Mouse (Mus musculus): Measurements from ENCODE around the gene Ulk1. TPM values are rescaled to one million over a fixed set of nuclear protein-coding genes. Genes with fewer than 3 reads are reported as not detected.
"Not testable (repeated sequence)": the region's sequence is repeated elsewhere in the genome, so short reads cannot be mapped to it uniquely, and the experiment has no call there.

Ulk1 gene
- polyA plus RNA-seq (2017; shearing (Covaris generic)), result 10 to 100 TPM; 10.4 to 15.7 TPM

GRCm38 (mm10) chr5:110809667-110810325 is at the start of gene Ulk1:
Gene Ulk1, minus strand, starts transcription at chr5:110810097.
- ATAC-seq, result peak; percentile 90

DNA sequence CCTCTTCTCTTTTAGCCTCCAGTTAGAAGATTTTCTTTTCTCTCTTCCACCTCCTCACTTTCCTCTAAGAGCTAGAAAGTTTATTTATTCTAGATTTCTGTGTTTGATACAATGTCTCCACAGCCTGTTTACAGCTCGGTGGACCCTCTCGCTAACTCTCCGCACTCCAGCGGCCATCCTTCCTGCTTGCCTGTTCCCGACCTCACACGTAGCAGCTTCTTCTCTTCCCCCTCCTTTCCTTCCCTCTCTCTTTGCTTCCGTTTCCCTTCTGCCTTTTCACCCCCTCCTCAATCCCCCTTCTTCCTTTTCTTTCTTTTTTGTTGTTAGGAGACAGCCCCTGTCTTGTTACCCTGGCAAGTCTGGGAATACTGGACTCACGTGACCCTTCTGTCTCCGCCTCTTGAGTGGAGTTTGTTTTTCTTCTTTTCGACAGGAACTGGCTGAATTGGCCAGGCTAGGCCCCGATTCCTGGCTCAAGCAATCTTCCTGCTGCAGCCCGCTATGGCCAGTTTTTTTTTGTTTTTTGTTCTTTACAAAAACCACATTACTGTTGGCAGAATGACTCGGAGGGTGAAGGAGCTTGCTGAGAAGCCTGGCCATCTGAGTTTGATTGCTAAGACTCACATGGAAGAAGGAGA is 49.2 kb upstream of the Ulk1 start:
- ATAC-seq, result no peak

DNA sequence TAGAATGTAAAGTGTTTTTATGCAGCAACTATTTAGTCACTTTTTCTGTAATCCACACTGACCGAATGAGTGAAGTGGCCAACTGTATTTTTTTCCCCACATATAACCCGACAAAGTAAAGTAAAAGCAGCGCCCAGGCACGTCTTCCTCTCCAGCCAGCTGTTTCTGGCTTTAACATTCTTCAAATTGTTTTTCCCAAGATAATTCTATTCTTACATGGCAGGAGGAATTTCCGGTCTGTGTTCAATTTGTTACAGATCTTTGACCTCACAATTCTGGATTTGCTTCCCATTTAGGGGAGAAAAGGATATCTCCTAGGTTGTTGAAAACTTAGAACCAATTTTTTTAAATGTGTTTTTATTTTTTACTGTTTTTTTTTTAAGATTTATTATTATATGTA is 47.2 kb upstream of the Ulk1 start:
- ATAC-seq, result no peak

DNA sequence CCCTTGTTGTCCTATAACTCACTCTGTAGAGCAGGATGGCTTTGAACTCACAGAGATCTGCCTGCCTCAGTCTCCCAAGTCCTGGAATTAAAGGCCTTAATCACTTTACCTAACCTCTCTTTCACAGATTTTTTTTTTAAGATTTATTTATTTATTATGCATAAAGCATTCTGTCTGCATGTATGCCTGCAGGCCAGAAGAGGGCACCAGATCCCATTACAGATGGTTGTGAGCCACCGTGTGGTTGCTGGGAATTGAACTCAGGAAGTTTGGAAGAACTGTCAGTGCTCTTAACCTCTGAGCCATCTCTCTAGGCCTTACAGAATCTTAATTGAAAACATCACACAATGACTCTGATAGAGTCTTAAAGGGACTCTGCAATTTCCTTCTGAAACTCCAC is 43.1 kb upstream of the Ulk1 start:
- ATAC-seq, result no peak

DNA sequence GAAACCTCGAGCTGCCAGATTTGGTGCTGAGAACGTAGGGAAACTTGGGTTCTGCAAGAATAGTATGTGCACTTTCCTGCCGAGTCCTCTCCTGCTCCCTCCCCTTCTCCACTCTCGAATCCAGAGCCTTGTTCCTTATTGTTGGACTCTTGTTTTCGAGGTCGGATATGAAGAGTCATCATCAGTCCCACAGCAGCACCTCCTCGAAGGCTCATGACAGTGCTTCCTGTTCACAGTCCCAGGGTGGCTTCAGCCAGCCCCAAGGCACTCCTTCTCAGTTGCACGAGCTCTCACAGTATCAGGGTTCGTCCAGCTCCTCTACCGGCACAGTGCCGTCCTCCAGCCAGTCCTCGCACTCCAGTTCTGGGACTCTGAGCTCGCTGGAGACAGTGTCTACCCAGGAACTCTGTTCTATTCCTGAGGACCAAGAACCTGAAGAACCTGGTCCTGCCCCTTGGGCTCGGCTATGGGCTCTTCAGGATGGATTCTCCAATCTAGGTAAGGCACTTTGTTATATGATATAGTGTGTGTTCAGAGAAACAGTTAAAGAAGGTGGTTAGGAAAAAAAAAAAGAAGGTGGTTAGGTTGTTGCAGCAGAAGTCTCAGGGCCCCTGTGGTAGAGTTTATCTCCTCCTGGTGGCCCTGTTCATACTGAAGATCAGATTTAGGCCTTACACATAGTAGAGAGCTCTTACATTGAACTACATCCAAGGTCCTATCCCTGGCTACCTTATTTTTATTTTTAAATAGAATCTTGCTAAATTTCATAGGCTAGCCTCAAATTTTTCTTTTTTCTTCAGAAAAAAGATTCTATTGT is 31.4 kb upstream of the Ulk1 start:
- no peak for ATAC-seq

DNA sequence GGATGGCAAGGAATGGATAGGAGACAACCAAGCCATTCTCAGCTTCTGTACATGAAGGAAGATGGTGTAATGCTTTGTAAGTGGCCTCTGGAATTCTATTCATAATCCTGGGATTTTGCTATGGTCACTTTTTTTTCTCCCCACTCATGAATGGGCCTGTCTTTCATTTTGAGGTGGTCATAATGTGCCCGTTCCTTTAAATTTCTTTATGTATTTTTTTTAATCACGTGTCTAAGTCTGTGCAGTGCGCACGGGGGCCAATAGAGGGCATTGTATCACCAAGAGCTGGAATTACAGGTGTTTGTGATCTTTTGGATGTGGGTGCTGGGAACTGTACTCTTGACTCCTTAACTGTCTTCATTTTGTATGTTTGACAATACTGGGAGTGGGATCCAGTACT is 30.6 kb upstream of the Ulk1 start:
- ATAC-seq, result peak; percentile 21

- peak; percentile 98 for ATAC-seq
Observed at GRCm38 (mm10) chr5:110839678-110840365, 29.9 kb upstream of the Ulk1 start, which contains the start of the genes Hscb and Chek2. Gene Hscb, minus strand, starts transcription at chr5:110839777. Gene Chek2, plus strand, starts transcription at chr5:110839979.

DNA sequence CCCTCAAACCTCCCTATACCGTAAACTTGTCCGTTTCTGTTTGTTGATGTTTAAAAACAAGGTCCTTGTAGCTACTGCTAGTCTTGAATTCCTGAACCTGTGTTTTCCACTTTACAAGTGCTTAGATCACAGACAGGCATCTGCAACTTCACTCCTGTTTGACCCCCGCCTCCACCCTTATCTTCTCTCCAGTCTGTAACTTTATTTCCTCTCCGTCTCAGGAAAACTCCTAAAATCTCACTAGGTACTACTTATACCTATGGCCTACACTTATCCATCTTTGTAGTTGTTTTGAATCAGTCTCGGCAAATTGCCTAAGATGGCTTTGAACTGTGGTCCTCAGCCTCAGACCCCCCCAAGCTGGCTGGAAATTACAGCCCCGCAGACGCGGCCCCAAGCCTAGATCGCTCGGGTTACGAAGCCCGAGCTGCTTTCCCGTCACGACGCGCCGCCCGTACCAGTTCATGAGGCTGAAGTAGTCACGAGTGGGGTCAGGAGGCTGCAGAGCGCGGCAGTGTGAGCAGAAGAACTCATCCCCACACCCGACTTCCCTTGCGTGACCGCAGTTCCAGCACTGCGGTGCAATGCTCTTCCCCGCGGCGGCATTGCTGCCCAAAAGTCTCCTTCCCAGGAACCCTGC is 29.3 kb upstream of the Ulk1 start:
- ATAC-seq, result peak; percentile 64

- ATAC-seq, result not testable (repeated sequence)
Observed at GRCm38 (mm10) chr5:110838016-110838415, 28.1 kb upstream of the Ulk1 start.

GRCm38 (mm10) chr5:110835959-110836358 is 26.1 kb upstream of the Ulk1 start:
- ATAC-seq, result no peak

DNA sequence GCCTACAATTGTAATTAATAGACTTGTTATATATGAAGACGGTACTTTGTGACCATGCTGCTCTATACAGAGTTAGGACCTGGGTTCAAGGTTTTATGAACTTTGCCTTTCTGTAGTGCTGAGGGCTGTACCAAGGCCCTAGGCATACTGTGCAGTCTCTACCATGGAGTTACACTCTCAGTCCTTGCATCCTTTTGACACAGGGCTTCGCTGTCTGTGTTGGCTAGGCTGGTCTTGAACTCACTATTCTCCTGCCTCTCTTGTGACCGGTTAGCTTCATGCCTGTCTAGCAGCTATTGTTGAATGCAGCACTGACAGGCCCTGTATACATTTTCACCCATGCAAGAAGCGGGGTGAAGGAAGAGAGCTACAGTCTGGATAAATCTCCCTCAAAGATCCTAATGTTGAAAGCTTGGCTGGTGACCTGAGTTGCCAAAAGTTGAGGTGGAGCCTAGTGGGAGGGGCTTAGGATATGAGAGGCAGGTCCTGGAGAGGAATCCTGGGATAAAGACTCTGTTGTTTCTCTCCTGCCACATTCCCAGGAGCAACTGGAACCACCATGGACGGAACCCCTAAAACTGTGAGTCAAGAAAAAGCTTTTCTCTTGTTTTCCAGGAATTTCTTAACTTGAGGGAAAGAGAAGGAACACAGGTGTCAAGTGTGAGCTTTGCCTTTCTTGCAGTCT is 21.3 kb upstream of the Ulk1 start:
- ATAC-seq, result no peak

- no peak for ATAC-seq
Observed at GRCm38 (mm10) chr5:110827576-110827975, 17.7 kb upstream of the Ulk1 start.

DNA sequence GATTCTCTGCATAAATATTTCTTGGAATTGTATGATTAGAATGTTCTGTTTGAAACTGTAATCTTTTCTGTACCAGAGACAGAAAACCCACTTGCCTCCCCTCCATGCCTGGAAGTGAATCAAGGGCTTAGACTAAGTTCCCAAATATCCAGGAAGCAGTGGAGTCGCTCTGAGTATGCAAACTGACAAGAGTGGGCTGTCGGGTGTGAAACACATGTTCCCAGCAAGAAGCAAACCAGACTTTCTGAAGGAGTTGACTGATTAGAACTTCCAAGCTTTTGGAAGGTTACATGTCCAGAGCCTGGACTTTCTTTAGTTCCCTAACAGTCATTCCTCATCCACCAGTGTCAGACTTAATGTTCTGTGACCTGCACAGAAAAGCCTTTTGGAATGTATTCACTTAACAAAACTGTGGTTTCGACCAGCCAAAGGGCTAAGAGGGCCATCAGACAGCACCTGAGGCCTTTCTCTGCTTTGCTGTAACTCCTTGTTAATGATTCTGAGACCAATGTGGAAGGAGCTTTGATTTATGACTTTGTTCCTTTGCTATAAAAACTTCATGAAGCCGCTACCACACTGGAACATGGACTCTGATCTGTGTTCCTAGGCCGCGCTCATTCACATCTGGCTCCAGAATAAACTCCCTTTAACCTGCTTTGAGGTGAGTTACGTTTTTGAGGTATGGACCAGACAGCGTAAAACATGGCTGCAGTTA is 17.0 kb upstream of the Ulk1 start:
- ATAC-seq, result no peak

DNA sequence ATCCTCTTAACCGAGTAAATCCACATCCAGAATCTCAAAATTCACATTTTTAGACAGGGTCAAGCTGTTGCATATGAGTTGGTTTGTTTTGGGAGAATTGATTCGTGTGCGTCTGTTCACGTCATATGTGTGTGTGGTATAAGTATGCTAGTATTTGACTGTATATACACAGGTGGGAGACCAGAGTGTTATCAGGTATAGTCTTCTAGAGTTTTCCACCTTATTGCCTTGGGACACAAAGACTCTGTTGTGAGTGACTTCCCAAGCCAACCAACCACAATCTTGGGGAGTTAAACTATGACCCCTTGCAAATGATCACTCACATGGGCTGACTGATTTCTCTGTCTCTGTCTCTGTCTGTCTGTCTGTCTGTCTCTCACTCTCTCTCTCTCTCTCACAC is 14.5 kb upstream of the Ulk1 start:
- ATAC-seq, result no peak

DNA sequence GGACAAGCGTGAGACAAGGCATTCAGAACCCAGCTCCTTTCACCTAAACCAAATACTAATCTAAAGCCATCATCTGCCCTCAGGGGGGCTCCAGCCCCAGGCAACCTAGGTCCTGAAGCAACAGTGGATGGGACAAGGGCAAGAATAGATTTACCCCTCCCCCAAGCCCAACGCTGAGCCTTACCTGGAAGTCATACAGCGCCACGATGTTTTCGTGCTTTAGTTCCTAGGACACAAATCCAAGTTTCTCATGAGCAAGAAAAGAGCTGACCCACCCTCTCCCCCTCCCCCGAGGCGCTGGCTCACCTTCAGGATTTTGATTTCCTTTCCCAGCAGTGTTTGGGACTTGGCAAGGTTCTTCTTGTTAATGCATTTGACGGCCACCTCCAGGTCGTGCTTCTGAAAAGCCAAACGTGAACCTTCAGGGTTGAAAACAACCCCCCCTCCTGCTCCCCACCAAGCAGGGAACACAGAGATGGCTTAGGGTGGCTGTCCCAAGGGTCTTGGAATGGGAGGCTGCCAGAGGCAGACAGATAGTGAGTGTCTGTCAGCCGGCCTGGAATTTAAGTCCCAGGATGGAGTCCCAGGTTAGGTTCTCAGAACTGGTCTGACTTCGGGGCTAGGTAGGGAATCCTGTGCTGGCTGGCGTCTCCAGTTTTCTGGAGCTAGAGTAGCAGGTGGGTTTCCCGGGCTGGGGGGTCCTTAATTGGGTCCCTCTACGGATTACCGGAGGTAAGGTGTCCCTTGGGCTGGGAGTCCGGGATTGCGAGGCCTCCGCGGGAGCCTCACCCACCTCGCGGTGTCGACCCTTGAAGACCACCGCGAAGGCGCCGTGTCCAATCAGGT is 853 bp downstream of the Ulk1 start:
- ATAC-seq, result no peak

DNA sequence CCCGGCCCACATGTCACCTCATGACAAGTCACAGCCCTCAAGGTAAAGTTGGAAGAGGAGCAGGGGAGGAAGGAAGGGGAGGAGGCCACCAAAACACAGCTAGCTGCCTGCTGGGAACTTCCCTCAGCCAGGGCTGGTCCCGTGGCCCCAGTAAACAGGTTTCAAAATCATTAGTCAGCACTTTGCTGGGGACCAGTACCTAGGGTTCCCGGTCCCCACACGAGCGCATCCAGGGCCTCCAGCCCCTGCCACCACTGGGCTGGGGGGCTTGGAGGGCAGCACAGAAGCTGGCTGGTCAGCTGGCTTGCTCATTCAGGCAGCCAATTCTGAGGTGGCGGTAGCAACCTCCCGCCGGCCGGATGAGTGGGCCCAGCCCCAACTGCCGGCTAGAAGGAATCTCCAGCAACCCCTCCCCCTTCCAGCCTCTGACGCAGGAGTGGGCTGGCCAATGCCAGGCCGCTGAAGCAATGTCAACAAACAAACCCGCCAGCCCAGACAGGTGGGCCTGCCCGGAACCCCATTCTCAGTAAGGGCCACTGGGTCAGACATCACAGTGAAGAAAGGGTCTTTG is 1.8 kb downstream of the Ulk1 start:
- peak; percentile 61 for ATAC-seq

GRCm38 (mm10) chr5:110807453-110807852 is 2.4 kb downstream of the Ulk1 start:
- no peak for ATAC-seq

DNA sequence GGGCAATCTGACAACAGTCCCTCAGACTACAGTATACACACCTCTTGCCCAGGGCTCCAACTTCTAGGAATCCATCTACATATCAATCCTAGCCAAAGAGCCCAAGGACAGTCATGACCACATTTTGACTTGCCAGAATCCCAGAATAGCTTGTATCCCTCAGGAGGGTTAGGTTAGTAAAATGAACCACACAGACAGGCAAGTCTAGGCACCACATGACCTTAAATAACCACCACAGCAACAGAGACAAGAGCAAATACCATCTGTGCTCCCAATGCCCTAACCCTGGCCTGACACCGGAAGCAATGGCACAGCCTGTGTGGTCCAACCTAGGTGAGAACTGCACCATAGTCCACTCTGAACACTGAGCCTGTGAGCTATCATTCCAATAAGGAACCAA is 3.2 kb downstream of the Ulk1 start:
- no peak for ATAC-seq

GRCm38 (mm10) chr5:110806154-110806553 is 3.7 kb downstream of the Ulk1 start:
- ATAC-seq, result no peak
